Mouse (Mus musculus) ovary, adult 18-20 months (tissue): ENCODE measurements at regions not wholly inside any gene's neighbourhood (a gene's known extent, or its start where the extent isn't known, plus 50 kb on each side); places are given as distances from the start of the nearest gene placed in this dataset.

Source experiments
- DNase-seq: peaks from one replicate; pipeline ENCODE4 v3.0.0; 2022; ENCODE audit warnings: low spot score, mixed read lengths

DNA sequence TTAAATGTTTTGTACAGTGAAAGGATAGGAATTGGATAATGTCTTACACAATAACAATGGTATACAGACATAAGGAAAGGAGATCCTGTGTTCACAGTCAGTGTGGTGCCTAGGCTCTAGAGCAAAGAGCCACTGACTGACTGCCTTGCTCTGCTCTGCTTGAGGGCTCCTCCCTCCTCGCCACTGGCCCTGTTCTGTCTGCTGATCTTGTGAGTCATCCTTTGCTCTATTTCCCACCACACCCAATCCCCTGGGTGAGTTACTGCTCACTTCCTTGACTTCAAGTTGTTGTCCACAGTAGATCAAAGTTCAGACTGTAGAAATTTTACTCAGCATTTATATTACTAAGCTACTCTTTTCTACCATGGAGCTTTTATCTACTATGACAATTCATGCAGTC is 117.3 kb downstream of the Tmsb4x start:
- no peak for DNase-seq

- DNase-seq = no peak
Observed at GRCm38 (mm10) chrX:167088930-167089329, 120.2 kb downstream of the Tmsb4x start.

GRCm38 (mm10) chrX:167088438-167088837 is 120.7 kb downstream of the Tmsb4x start:
- DNase-seq = no peak

GRCm38 (mm10) chrX:167080821-167081220 is 128.3 kb downstream of the Tmsb4x start:
- no peak for DNase-seq

GRCm38 (mm10) chrX:167069075-167069474 is 140.0 kb downstream of the Tmsb4x start:
- no peak for DNase-seq

- DNase-seq = no peak
Observed at GRCm38 (mm10) chrX:167067918-167068317, 141.2 kb downstream of the Tmsb4x start.

DNA sequence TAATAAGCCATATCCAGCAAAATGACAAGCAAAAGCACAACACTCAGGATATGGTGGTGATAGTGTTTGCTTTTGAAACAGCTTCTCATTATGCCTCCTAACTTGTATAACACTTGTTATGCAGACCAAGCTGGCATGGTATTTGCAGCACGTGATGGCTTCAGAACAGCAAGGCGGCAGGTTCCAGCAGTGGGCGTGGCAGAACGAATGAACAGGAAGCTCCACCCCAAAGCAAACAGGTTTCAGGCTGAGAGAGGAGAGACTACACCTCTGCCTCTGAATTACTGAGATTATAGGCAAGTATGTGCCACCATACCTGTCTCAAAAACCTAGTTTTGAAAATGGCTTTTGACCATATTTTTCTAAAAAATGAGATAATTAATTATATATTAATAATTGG is 145.2 kb downstream of the Tmsb4x start:
- no peak for DNase-seq

- DNase-seq = no peak
Observed at GRCm38 (mm10) chrX:167052456-167052855, 156.7 kb downstream of the Tmsb4x start.

- no peak for DNase-seq
Observed at GRCm38 (mm10) chrX:167050066-167050465, 159.0 kb downstream of the Tmsb4x start.

- no peak for DNase-seq
Observed at GRCm38 (mm10) chrX:167049191-167049968, 159.7 kb downstream of the Tmsb4x start.

- DNase-seq = no peak
Observed at GRCm38 (mm10) chrX:167037971-167038370, 171.1 kb downstream of the Tmsb4x start.

GRCm38 (mm10) chrX:167036355-167036754 is 172.8 kb downstream of the Tmsb4x start:
- DNase-seq = no peak

- no peak for DNase-seq
Observed at GRCm38 (mm10) chrX:167035639-167036038, 173.5 kb downstream of the Tmsb4x start.

- no peak for DNase-seq
Observed at GRCm38 (mm10) chrX:167033091-167033490, 176.0 kb downstream of the Tmsb4x start.

GRCm38 (mm10) chrX:167032586-167032985 is 176.5 kb downstream of the Tmsb4x start:
- DNase-seq = no peak

DNA sequence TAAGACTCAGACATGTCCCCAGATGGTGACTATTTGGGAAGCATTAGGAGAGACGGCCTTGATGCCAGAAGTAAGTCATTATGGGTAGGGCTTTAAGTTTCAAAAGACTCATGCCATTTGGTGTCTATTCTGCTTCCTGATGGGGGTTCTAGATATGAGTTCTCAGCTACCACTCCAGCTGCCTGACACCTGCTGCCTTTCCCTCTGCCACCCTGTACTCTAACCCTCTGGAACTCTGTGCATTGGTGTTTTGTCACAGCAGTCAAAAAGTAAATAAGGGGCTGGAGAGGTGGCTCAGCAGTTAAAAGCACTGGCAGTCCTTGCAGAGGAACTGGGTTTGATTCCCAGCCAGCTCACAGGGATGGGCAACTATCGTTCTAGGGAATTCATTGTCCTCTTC is 177.6 kb downstream of the Tmsb4x start:
- no peak for DNase-seq

DNA sequence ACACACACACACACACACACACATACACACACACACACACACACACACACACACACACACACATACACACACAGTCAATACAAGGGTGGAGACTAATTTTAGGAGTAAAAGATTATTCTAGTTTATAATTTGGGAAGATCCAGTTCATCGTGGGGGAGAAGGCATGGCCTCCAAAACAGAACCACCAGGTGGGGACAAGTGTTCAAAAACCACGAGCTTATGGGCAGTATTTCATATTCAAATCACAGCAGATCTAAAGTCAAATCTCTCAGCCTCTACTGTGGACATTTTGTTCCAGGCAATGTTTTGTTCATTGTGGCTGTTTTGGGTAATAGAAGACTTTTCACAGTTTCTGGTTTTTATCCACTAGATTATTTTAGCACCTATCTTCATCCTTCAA is 193.5 kb downstream of the Tmsb4x start:
- no peak for DNase-seq

GRCm38 (mm10) chrX:167014322-167014721 is 194.8 kb downstream of the Tmsb4x start:
- no peak for DNase-seq

DNA sequence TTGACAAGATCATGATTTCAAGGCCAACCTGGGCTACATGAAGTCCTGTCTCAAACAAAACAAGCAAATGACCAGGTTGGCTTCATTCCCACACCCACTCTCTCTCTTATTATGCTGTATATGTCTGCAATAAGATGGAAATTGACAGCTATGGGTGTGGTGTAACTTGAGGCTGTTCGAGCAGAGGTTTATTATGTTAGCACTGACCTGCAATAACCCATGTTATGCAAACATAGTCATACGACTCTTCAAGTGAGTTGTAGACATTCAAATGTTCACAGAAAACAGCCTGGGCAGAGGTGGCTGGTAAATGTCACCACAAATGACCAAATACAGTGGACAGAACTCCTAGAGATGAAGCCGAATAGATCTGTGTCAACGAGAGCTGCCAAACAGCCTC is 196.2 kb downstream of the Tmsb4x start:
- DNase-seq = no peak

GRCm38 (mm10) chrX:167011977-167012542 is 197.1 kb downstream of the Tmsb4x start:
- no peak for DNase-seq

GRCm38 (mm10) chrX:166995855-166996254 is 213.3 kb downstream of the Tmsb4x start:
- no peak for DNase-seq

DNA sequence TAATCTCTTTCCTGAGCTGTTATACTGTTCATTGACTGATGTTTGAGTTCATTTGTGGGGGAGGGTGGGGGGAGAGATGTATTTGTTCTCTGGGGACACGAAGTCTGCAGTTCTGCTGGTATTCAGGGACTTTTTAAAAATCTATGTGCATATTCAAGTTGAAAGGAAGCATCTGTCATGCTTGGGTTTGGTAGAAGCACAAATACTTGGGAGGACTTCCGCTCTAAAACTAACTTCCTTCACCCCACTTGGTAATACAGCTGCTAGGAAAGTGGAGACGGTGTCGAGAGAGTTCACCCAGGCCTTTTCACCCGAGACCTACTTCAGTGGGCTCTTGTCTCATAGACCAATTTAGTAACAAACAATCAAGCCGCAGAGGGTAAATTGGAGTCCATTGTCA is 228.1 kb downstream of the Tmsb4x start:
- DNase-seq = no peak

GRCm38 (mm10) chrX:166980504-166980903 is 228.6 kb downstream of the Tmsb4x start:
- no peak for DNase-seq

DNA sequence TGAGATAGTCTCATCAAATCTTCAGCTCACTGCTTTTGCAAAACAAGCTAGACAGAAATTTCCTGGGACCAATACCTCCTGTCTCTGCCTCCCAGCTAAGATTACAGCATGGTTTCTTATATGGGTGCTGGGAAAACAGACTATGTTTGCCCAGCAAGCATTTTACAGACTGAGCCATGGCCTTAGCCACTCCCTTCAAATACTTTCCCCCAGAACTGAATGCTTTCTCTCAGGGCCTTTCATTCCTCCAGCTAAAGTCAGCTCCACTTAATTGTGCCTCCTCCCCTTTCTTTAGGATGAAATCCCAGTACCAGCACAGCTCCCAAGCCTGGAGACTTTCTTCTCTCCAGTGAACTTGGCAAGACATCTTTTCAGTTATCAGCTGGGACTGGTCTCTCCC is 232.1 kb downstream of the Tmsb4x start:
- no peak for DNase-seq
